Mouse (Mus musculus) lung, postnatal 0 days (tissue): Measurements from ENCODE around the gene Trh.

ENCODE experiments used
- CTCF ChIP-seq: IDR thresholded peaks from 2 replicates; pipeline ENCODE4 v1.5.1; 2016; ENCODE audit warnings: antibody characterized with exemption, mild to moderate bottlenecking
- EP300 ChIP-seq: IDR thresholded peaks from 2 replicates; pipeline ENCODE4 v1.6.1; 2016; ENCODE audit warnings: antibody characterized with exemption, mild to moderate bottlenecking, control low read depth

- TF ChIP-seq EP300 (no peak), CTCF (no peak)
Measured at GRCm38 (mm10) chr6:92241178-92241906, 3.1 kb downstream of the Trh start.
